ENCODE assay signal across 8 mouse cellular contexts in genomic region chr7:112024856-112025255, GRCm38 (mm10). TPM values are rescaled to one million over a fixed set of nuclear protein-coding genes. Genes with fewer than 3 reads are reported as not detected.
A peak's percentile ranks its signal among the peaks of the same experiment; 100 is the strongest.
DNase-seq lines count a peak whose midpoint lies in the region; ATAC-seq and TF ChIP-seq lines count a peak whose summit lies in the region.

No protein-coding gene starts in this region.

- no peaks in the 10 kb centered on the region for H3K27me3 ChIP-seq in intestine, embryonic 15.5 days (replicated peaks)
- no peaks in the 10 kb centered on the region for H3K27me3 ChIP-seq in midbrain, postnatal 0 days (ENCODE audit: insufficient read depth, low read length)

- H3K4me2 ChIP-seq in intestine, embryonic 15.5 days (replicated peaks) = peak overlapping the region; percentile 75
- peak overlapping the region; percentile 83 for H3K4me2 ChIP-seq in midbrain, postnatal 0 days (ENCODE audit: low read depth, low read length, poor library complexity, severe bottlenecking)

- peaks cover 5% of the 10 kb centered on the region; the same call in 1 of the 2 replicates for H3K4me1 ChIP-seq in cortical plate, adult 2 months (ENCODE audit: control insufficient read depth, insufficient read depth, low read length)
- H3K4me1 ChIP-seq in intestine, embryonic 15.5 days (replicated peaks) = peaks cover 24% of the 10 kb centered on the region
- peaks cover 8% of the 10 kb centered on the region; the same call in 1 of the 2 replicates for H3K4me1 ChIP-seq in midbrain, postnatal 0 days (ENCODE audit: insufficient read depth, low read length)

- no peak for ATAC-seq in intestine, embryonic 15.5 days
- ATAC-seq in midbrain, postnatal 0 days (ENCODE audit: low FRiP score) = no peak

- H3K9ac ChIP-seq in intestine, embryonic 15.5 days = peak overlapping the region; percentile 99
- H3K9ac ChIP-seq in midbrain, postnatal 0 days (replicated peaks; ENCODE audit: low read length, poor library complexity, severe bottlenecking) = peak overlapping the region; percentile 100

- H3K9me3 ChIP-seq in intestine, embryonic 15.5 days = no peaks in the 10 kb centered on the region
- H3K9me3 ChIP-seq in midbrain, postnatal 0 days (ENCODE audit: low read length) = no peaks in the 10 kb centered on the region

- 1% methylated on average over 5 of the region's 5 CpGs for WGBS in intestine, embryonic 15.5 days
- WGBS in midbrain, postnatal 0 days = 13% methylated on average over 5 of the region's 5 CpGs

- no peaks in the 10 kb centered on the region for H3K36me3 ChIP-seq in intestine, embryonic 15.5 days
- no peaks in the 10 kb centered on the region for H3K36me3 ChIP-seq in midbrain, postnatal 0 days (ENCODE audit: insufficient read depth, low read length)

- TF ChIP-seq POLR2A in cortical plate, adult 2 months (IDR thresholded peaks at IDR 0.05; ENCODE audit: extremely low read depth, insufficient read depth, low read length) = no peak

- peak; percentile 5 to 20 for DNase-seq in kidney, adult 8-10 months
- no peak for DNase-seq in kidney, postnatal 10 days
- DNase-seq in midbrain, postnatal 0 days (ENCODE audit: low spot score) = no peak
- DNase-seq in layer of hippocampus, adult 8-10 months (ENCODE audit: low spot score in 2 of 2) = no peak
- no peak for DNase-seq in thymus, postnatal 4 days
- DNase-seq in urinary bladder, postnatal 36 days (ENCODE audit: low spot score in 2 of 2) = no peak

- no peak for TF ChIP-seq CTCF in cortical plate, adult 2 months (IDR thresholded peaks at IDR 0.05; ENCODE audit: extremely low read depth, insufficient read depth, low read length)
- no peak for TF ChIP-seq CTCF in midbrain, postnatal 0 days (IDR thresholded peaks at IDR 0.05)

- H3K4me3 ChIP-seq in cortical plate, adult 2 months (ENCODE audit: insufficient read depth, low read length) = peak overlapping the region; percentile 90; the same call in 1 of the 2 replicates
- peak overlapping the region; percentile 92 for H3K4me3 ChIP-seq in intestine, embryonic 15.5 days (replicated peaks)
- peak overlapping the region; percentile 96 for H3K4me3 ChIP-seq in midbrain, postnatal 0 days (ENCODE audit: low read depth, low read length)

- H3K27ac ChIP-seq in cortical plate, adult 2 months (ENCODE audit: insufficient read depth, low read length) = no peak overlapping the region
- peak overlapping the region; percentile 64 for H3K27ac ChIP-seq in intestine, embryonic 15.5 days
- H3K27ac ChIP-seq in midbrain, postnatal 0 days (ENCODE audit: low read depth, low read length) = no peak overlapping the region

RNA-seq across cellular contexts. Expression of gene Usp47, which starts 1.6 kb away (rescaled TPM):
- polyA plus RNA-seq in cortical plate, adult 2 months (2012; rRNA removed) = 32.8 and 34.9 TPM in 2 replicates
- 55.9 and 61.5 TPM in 2 replicates for polyA plus RNA-seq in intestine, embryonic 15.5 days (2015; fragmentation: Nextera tagmentation; extraction: Ambion mirVana)
- 79.0 and 96.9 TPM in 2 replicates for total RNA-seq in midbrain, postnatal 0 days (2014; rRNA removed)
- polyA plus RNA-seq in midbrain, postnatal 0 days (2015; fragmentation: Nextera tagmentation; extraction: Ambion mirVana) = 49.2 and 52.2 TPM in 2 replicates
- total RNA-seq in layer of hippocampus, adult 8-10 months (2022) = 10 to 100 TPM; 63.3 to 69.2 (median 66.6) TPM

Comparison
In these comparisons a context has a peak if more than half of its experiments do, and no peak if none do; other contexts are left out.
1. DNase-seq: peak in kidney, adult 8-10 months (2 of 2); none in kidney, postnatal 10 days (single experiment), midbrain, postnatal 0 days (single experiment), layer of hippocampus, adult 8-10 months (0 of 2), thymus, postnatal 4 days (single experiment) and urinary bladder, postnatal 36 days (0 of 2).
2. Peak in every context shown above with its lines, with median percentiles within 50 percentile points of each other: H3K4me3 ChIP-seq.